Mouse (Mus musculus): ENCODE data around the gene Cd209e.
"Not testable (repeated sequence)": the region's sequence is repeated elsewhere in the genome, so short reads cannot be mapped to it uniquely, and the experiment has no call there.

The Cd209e gene

DNA sequence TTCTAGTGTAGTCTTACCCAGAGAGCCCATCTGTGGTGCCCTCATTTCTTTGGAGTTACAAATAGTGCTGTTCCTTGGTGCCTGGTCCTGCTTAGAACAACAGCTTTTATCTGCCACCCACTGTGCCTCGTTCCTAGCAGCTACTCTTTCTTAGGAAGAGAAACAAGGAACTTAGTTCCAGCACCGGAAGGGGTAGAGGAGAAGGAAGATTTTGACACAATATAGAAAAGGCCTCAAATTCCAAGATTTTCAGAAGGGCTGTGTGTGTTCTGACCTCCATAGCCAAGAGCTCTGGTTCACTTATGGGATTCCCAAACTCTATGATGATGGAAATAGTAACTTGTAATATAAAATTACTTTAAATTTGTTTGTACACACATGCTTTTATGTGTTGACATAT lies at the start of gene Cd209e:
TSS of gene Cd209e (minus strand) at position 101 of the 400 bp plus-strand sequence.
- DNase-seq (ENCODE audit: low spot score): no peak

- no peak for DNase-seq (ENCODE audit: low spot score)
Measured at GRCm38 (mm10) chr8:3878455-3878854, 24.3 kb upstream of the Cd209e start, which contains the start of gene Cd209d. TSS of gene Cd209d (minus strand) at chr8:3878555.

DNA sequence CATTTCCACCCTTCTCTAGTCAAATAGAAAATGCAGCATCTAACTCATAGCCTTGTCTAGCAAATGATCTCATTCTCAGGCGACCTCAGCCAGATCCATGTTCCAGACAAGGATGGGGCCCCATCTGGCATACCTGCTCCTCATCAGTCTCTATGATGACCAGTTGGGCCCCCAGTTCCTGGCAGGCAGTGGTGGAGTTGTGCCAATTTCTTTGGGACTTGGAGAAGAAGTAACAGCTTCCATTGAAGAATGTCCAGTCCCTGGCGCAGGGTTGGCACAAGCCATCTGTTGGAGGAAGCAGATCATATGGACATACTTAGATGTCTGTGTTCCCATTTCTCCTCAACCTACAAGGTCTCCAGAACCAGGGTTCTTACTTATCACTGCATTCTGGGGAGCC lies 22.0 kb upstream of the Cd209e start:
- no peak for DNase-seq (ENCODE audit: low spot score)

GRCm38 (mm10) chr8:3862736-3863135 lies 8.6 kb upstream of the Cd209e start:
- DNase-seq (ENCODE audit: low spot score): not testable (repeated sequence)

- peak; percentile 13 for DNase-seq (ENCODE audit: low spot score)
Measured at GRCm38 (mm10) chr8:3803091-3803490, 51.0 kb downstream of the Cd209e start.
